Mouse (Mus musculus): Measurements from ENCODE around the gene Ttc13.

- TF ChIP-seq POLR2A (IDR thresholded peaks at IDR 0.05; ENCODE audit: low read depth, low read length) (no peak), CTCF (conservative IDR thresholded peaks at IDR 0.05; ENCODE audit: insufficient read depth, insufficient read length, low read depth, low read length) (no peak)
Observed at GRCm38 (mm10) chr8:124633001-124633703, 88.6 kb downstream of the Ttc13 start.

All from kidney, adult 2 months (tissue).